Mouse (Mus musculus) lung, embryonic 14.5 days (tissue): ENCODE measurements around the gene Arhgap18. TPM values are rescaled to one million over a fixed set of nuclear protein-coding genes. Genes with fewer than 3 reads are reported as not detected.

ENCODE experiments used
- ATAC-seq: fragments of 200-750 bp; cut with Nextera tagmentation; 2 replicates; pipeline ENCODE4 v1.8.0; 2017; ENCODE audit warnings: mild to moderate bottlenecking, moderate TSS enrichment, moderate library complexity; ENCODE audit not compliant: insufficient read depth
- DNase-seq: peaks from one replicate; pipeline ENCODE4 v3.0.0-alpha.2; 2015
- H3K27ac ChIP-seq: fragments of 300-500 bp; sonication (generic); 2 replicates; pipeline ENCODE4 v1.5.1; 2014; ENCODE audit warnings: low read depth, mild to moderate bottlenecking, moderate library complexity
- H3K27me3 ChIP-seq: fragments of 300-500 bp; sonication (generic); 2 replicates; pipeline ENCODE4 v1.6.1; 2014; ENCODE audit warnings: low read length, control low read depth; ENCODE audit not compliant: insufficient read depth
- H3K36me3 ChIP-seq: fragments of 300-500 bp; sonication (generic); 2 replicates; pipeline ENCODE4 v1.6.1; 2014; ENCODE audit warnings: control low read depth; ENCODE audit not compliant: insufficient read depth
- H3K4me1 ChIP-seq: fragments of 300-500 bp; sonication (generic); 2 replicates; pipeline ENCODE4 v1.6.1; 2014; ENCODE audit warnings: antibody characterized with exemption, control low read depth; ENCODE audit not compliant: insufficient read depth
- H3K4me2 ChIP-seq: fragments of 300-500 bp; sonication (generic); 2 replicates; pipeline ENCODE4 v1.6.1; 2014; ENCODE audit warnings: mild to moderate bottlenecking
- H3K4me3 ChIP-seq: fragments of 300-500 bp; sonication (generic); 2 replicates; pipeline ENCODE4 v1.5.1; 2014; ENCODE audit warnings: low read depth, low read length
- H3K9ac ChIP-seq: fragments of 300-500 bp; sonication (generic); 2 replicates; pipeline ENCODE4 v1.6.1; 2014
- H3K9me3 ChIP-seq: fragments of 300-500 bp; sonication (generic); 2 replicates; pipeline ENCODE4 v1.6.1; 2016; ENCODE audit warnings: low read depth, low read length, control low read depth
- CTCF ChIP-seq: IDR thresholded peaks from 2 replicates; pipeline ENCODE4 v1.5.1; 2016; ENCODE audit warnings: antibody characterized with exemption, low read depth
- WGBS: fragments of 180-500 bp; shearing (Covaris S2); extraction: QIAGEN DNeasy Blood & Tissue Kit; methylation state at CpG from one replicate; pipeline ENCODE4 v1.1.7; 2014; 5-methylcytosine and 5-hydroxymethylcytosine counted together
- polyA plus RNA-seq: library from polyadenylated mRNA; unstranded; fragments of >200 nt; fragmentation: Nextera tagmentation; extraction: Ambion mirVana; gene quantifications from 2 replicates; pipeline ENCODE4 v1.2.1, GENCODE M21; 2014

Gene Arhgap18
- polyA plus RNA-seq, 1 experiment from 2014 or later: 49.6 TPM

GRCm38 (mm10) chr10:26939549-26939948 is 186.3 kb downstream of the Arhgap18 start:
- Histone ChIP-seq H3K4me1 (no peaks in the 10 kb centered on the region), H3K9me3 (no peaks in the 10 kb centered on the region), H3K27ac (no peak overlapping the region), H3K4me2 (no peak overlapping the region), H3K27me3 (no peaks in the 10 kb centered on the region), H3K36me3 (no peaks in the 10 kb centered on the region), H3K4me3 (no peak overlapping the region), H3K9ac (no peak overlapping the region)
- no peak for TF ChIP-seq CTCF
- DNase-seq (no peak), ATAC-seq (no peak)
- WGBS: 56% methylated on average over 1 of the region's 1 CpGs

GRCm38 (mm10) chr10:26948331-26948730 is 195.1 kb downstream of the Arhgap18 start:
- Histone ChIP-seq H3K4me3 (no peak overlapping the region), H3K27ac (no peak overlapping the region), H3K9ac (no peak overlapping the region), H3K4me2 (no peak overlapping the region), H3K36me3 (no peaks in the 10 kb centered on the region), H3K9me3 (no peaks in the 10 kb centered on the region), H3K27me3 (no peaks in the 10 kb centered on the region), H3K4me1 (no peaks in the 10 kb centered on the region)
- 63% methylated on average over 2 of the region's 2 CpGs for WGBS
- no peak for ATAC-seq
- no peak for DNase-seq
- TF ChIP-seq CTCF: no peak

DNA sequence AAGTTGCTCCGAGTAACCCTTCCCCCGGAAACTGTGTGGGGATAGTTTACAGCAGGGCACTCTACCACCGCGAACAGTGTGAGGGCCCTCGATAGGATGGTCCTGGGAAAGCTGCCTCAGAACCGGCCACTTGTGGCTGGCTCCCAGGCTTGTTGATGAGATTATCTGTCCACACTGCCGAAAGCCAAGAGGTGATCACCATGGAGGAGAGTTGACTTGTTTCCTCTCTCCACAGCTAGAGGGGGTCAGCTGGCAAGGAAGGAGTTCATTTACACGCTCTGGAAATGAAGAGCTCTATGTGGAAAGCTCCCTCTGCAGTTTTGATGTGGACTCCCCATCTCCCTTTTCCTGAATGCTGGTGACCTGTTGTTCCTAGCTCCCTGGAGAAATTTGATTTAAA is 196.4 kb downstream of the Arhgap18 start:
- Histone ChIP-seq H3K9me3 (no peaks in the 10 kb centered on the region), H3K27ac (no peak overlapping the region), H3K4me3 (no peak overlapping the region), H3K4me1 (no peaks in the 10 kb centered on the region), H3K27me3 (no peaks in the 10 kb centered on the region), H3K9ac (no peak overlapping the region), H3K36me3 (no peaks in the 10 kb centered on the region), H3K4me2 (no peak overlapping the region)
- TF ChIP-seq CTCF: no peak; the same call in 1 of the 2 replicates
- DNase-seq: no peak
- WGBS: 63% methylated on average over 8 of the region's 8 CpGs
- no peak for ATAC-seq

- WGBS: 66% methylated on average over 7 of the region's 7 CpGs
- Histone ChIP-seq H3K4me2 (no peak overlapping the region), H3K27me3 (no peaks in the 10 kb centered on the region), H3K4me1 (no peaks in the 10 kb centered on the region), H3K27ac (no peak overlapping the region), H3K36me3 (no peaks in the 10 kb centered on the region), H3K4me3 (no peak overlapping the region), H3K9me3 (no peaks in the 10 kb centered on the region), H3K9ac (no peak overlapping the region)
- no peak for TF ChIP-seq CTCF
- ATAC-seq (no peak), DNase-seq (no peak)
Measured at GRCm38 (mm10) chr10:26950448-26950847, 197.2 kb downstream of the Arhgap18 start.

DNA sequence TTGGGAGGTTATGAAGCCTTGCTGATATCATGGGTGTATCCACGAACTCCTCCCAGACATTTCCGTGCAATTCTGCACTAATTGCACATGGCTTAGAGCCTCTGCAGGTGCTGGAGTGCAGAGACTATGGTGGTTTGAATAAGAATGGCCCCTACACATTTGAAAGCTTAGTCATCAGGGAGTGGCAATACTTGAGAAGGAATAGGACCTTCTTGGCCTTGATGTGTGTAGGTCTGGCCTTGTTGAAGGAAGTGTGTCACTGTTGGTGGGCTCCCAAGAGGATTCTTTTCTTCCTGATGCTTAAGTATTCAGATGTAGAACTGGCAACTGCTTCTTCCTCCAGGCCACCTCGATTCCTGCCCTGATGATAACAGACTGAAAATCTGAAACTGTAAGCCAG is 205.3 kb downstream of the Arhgap18 start:
- TF ChIP-seq CTCF: no peak
- Histone ChIP-seq H3K4me3 (no peak overlapping the region), H3K9ac (no peak overlapping the region), H3K4me2 (no peak overlapping the region), H3K36me3 (no peaks in the 10 kb centered on the region), H3K27me3 (no peaks in the 10 kb centered on the region), H3K4me1 (no peaks in the 10 kb centered on the region), H3K27ac (no peak overlapping the region), H3K9me3 (no peaks in the 10 kb centered on the region)
- 84% methylated on average over 3 of the region's 3 CpGs for WGBS
- DNase-seq (no peak), ATAC-seq (no peak)
